Mouse (Mus musculus) midbrain, postnatal 0 days (tissue): ENCODE measurements around the gene Crispld2. TPM values are rescaled to one million over a fixed set of nuclear protein-coding genes. Genes with fewer than 3 reads are reported as not detected.

Experiments
- ATAC-seq: fragments of 200-750 bp; cut with Nextera tagmentation; 2 replicates; pipeline ENCODE4 v1.8.0; 2017; ENCODE audit warnings: moderate number of reproducible peaks, mild to moderate bottlenecking, moderate TSS enrichment, moderate library complexity; ENCODE audit not compliant: low FRiP score
- DNase-seq: peaks from one replicate; pipeline ENCODE4 v3.0.0-alpha.2; 2015; ENCODE audit warnings: low spot score
- H3K27ac ChIP-seq: fragments of 300-500 bp; sonication (generic); 2 replicates; pipeline ENCODE4 v1.5.1; 2014; ENCODE audit warnings: low read depth, mild to moderate bottlenecking, low read length, mixed read lengths
- H3K27me3 ChIP-seq: fragments of 300-500 bp; sonication (generic); 2 replicates; pipeline ENCODE4 v1.6.1; 2014; ENCODE audit warnings: low read length, control low read depth, mixed read lengths; ENCODE audit not compliant: insufficient read depth
- H3K36me3 ChIP-seq: fragments of 300-500 bp; sonication (generic); 2 replicates; pipeline ENCODE4 v1.6.1; 2014; ENCODE audit warnings: low read length, control low read depth, mixed read lengths; ENCODE audit not compliant: insufficient read depth
- H3K4me1 ChIP-seq: fragments of 300-500 bp; sonication (generic); 2 replicates; pipeline ENCODE4 v1.6.1; 2014; ENCODE audit warnings: mild to moderate bottlenecking, control low read depth, antibody characterized with exemption, low read length, mixed read lengths; ENCODE audit not compliant: insufficient read depth
- H3K4me2 ChIP-seq: fragments of 300-500 bp; sonication (generic); 2 replicates; pipeline ENCODE4 v1.6.1; 2014; ENCODE audit warnings: low read depth, mild to moderate bottlenecking, low read length, mixed read lengths; ENCODE audit not compliant: poor library complexity, severe bottlenecking
- H3K4me3 ChIP-seq: fragments of 300-500 bp; sonication (generic); 2 replicates; pipeline ENCODE4 v1.5.1; 2014; ENCODE audit warnings: low read depth, mild to moderate bottlenecking, low read length, moderate library complexity
- H3K9ac ChIP-seq: fragments of 300-500 bp; sonication (generic); replicated peaks from 2 replicates; pipeline ENCODE4 v1.6.1; 2014; ENCODE audit warnings: mild to moderate bottlenecking, low read length, moderate library complexity, mixed read lengths; ENCODE audit not compliant: poor library complexity, severe bottlenecking
- H3K9me3 ChIP-seq: fragments of 300-500 bp; sonication (generic); 2 replicates; pipeline ENCODE4 v1.6.1; 2016; ENCODE audit warnings: low read length, control low read depth
- CTCF ChIP-seq: IDR thresholded peaks from 2 replicates; pipeline ENCODE4 v1.5.1; 2016; ENCODE audit warnings: antibody characterized with exemption, mild to moderate bottlenecking
- WGBS: fragments of 180-500 bp; shearing (Covaris S2); extraction: QIAGEN DNeasy Blood & Tissue Kit; methylation state at CpG from one replicate; pipeline ENCODE4 v1.1.7; 2014; 5-methylcytosine and 5-hydroxymethylcytosine counted together
- polyA plus RNA-seq: library from polyadenylated mRNA; unstranded; fragments of >200 nt; fragmentation: Nextera tagmentation; extraction: Ambion mirVana; gene quantifications from 2 replicates; pipeline ENCODE4 v1.2.1, GENCODE M21; 2015
- total RNA-seq: library from RNA; depleted of rRNA; stranded (reverse); fragments of >200 nt; gene quantifications from 2 replicates; pipeline ENCODE4 v1.2.3, GENCODE M21; 2014

Gene Crispld2
- total and polyA plus RNA-seq, 2 experiments from 2014 or later = 4.1 to 5.3 TPM

DNA sequence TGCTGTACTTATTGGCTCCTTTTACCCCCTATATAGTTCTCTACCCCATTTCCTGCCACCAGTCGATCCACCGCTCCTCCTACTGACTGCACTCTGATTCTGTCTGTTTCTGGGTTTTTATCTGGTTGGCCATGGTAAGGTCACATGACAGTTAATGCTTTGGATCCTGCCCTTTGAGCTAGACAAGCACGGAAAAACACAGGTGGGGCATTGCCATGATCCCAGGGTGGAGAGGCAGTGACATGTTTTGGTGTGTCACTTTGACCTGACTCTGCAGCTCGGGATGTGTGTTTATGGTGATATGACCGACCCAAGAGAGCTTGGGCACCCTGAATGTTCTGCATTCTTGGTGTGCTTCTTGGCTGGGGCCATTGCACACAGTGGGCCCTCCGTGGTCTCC is 17.0 kb downstream of the Crispld2 start:
- WGBS = 76% methylated on average over 6 of the region's 6 CpGs
- H3K9me3 ChIP-seq = no peaks in the 10 kb centered on the region
- no peaks in the 10 kb centered on the region for H3K36me3 ChIP-seq
- no peak overlapping the region for H3K9ac ChIP-seq
- no peak overlapping the region for H3K4me3 ChIP-seq
- peaks cover 4% of the 10 kb centered on the region; the same call in 1 of the 2 replicates for H3K4me1 ChIP-seq
- no peak for DNase-seq
- ATAC-seq = no peak
- no peak overlapping the region for H3K27ac ChIP-seq
- H3K4me2 ChIP-seq = no peak overlapping the region
- H3K27me3 ChIP-seq = no peaks in the 10 kb centered on the region
- no peak for TF ChIP-seq CTCF

DNA sequence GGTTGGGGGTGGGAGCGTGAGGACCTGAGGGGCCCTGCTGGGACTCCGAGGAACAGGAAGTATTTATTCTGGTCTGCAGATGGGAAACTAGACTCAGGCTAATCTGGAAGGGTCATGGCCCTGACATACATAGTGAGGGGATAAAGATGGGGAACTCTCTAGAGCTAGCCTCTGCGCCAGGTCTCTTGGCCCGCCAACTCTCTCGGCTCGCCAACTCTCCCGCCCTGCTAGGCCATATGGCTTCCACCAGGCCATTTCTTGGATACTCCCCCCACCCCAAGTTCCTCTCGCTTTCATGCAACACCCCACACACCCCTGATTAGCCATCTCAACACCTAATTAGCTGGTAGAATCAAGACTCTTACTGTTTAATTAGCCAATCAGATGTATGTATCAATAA is 20.3 kb downstream of the Crispld2 start:
- no peak overlapping the region for H3K27ac ChIP-seq
- ATAC-seq (no peak), DNase-seq (no peak)
- H3K4me2 ChIP-seq = no peak overlapping the region
- no peak overlapping the region for H3K4me3 ChIP-seq
- TF ChIP-seq CTCF = no peak
- H3K36me3 ChIP-seq = no peaks in the 10 kb centered on the region
- H3K4me1 ChIP-seq = no peaks in the 10 kb centered on the region
- no peak overlapping the region for H3K9ac ChIP-seq
- 87% methylated on average over 8 of the region's 8 CpGs for WGBS
- H3K27me3 ChIP-seq = no peaks in the 10 kb centered on the region
- no peaks in the 10 kb centered on the region for H3K9me3 ChIP-seq

DNA sequence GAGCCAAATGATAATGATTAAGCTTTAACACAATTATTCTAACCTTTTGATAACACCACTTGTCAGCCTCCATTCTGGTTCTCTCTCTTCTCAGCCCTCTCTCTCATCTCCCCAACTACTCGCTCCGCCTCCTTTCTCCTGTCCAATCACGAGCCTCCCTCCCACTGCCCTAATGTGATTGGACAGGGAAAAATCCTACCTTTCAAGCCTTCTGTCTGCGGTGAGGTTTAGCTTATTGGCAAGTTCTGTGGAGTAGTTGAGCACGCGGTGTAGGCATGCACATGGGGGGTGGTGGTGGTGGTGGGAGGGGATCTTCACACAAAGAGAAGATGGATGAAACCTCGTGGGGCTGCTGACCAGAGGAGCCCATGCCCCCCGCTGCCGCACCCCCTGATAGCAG is 20.7 kb downstream of the Crispld2 start:
- H3K9ac ChIP-seq = no peak overlapping the region
- H3K4me3 ChIP-seq = no peak overlapping the region
- no peak for ATAC-seq
- no peak overlapping the region for H3K4me2 ChIP-seq
- H3K36me3 ChIP-seq = no peaks in the 10 kb centered on the region
- no peak for TF ChIP-seq CTCF
- no peaks in the 10 kb centered on the region for H3K4me1 ChIP-seq
- H3K27ac ChIP-seq = no peak overlapping the region
- WGBS = 39% methylated on average over 9 of the region's 9 CpGs
- H3K9me3 ChIP-seq = no peaks in the 10 kb centered on the region
- peak; percentile 25 for DNase-seq
- no peaks in the 10 kb centered on the region for H3K27me3 ChIP-seq

DNA sequence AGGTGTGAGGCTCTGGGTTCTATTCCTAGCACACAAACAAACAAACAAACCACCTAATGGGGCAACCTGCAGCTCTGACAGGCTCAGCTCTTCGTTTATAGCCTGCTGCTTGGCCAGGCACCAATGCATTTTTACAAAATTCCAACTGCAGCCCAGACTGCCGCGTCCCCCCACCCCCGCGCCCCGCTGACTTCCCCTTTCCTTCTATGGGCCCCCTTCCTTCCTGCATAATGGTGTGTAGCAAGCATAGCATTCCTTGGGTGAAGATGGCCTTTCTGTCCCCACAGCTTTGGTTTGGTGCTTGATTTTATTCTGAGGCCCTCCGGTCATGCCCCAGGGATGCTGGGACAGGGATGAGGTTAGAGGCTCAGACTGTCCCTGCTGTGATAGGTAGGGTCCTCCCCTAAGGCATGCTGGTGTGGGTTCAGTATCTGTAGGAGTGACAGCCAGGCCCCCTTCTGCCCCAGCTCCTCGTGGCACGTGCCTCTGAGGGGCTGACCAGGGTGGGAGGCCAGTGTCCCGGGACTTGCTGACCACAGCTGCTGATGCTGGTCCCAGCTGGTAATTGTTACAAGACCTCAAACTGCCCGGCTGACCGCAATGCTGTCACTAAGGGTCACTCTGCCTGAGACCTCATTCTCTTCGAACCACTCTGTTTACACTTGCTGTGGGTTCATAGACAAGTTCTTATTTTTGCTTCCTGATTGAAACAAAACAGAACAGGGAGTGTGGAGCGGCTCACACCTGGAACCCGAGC is 22.2 kb downstream of the Crispld2 start:
- no peak for TF ChIP-seq CTCF
- Histone ChIP-seq H3K4me3 (no peak overlapping the region), H3K9ac (no peak overlapping the region), H3K27ac (no peak overlapping the region), H3K4me2 (no peak overlapping the region), H3K27me3 (no peaks in the 10 kb centered on the region), H3K4me1 (no peaks in the 10 kb centered on the region), H3K36me3 (no peaks in the 10 kb centered on the region), H3K9me3 (no peaks in the 10 kb centered on the region)
- ATAC-seq (no peak), DNase-seq (no peak)
- WGBS = 76% methylated on average over 15 of the region's 15 CpGs

DNA sequence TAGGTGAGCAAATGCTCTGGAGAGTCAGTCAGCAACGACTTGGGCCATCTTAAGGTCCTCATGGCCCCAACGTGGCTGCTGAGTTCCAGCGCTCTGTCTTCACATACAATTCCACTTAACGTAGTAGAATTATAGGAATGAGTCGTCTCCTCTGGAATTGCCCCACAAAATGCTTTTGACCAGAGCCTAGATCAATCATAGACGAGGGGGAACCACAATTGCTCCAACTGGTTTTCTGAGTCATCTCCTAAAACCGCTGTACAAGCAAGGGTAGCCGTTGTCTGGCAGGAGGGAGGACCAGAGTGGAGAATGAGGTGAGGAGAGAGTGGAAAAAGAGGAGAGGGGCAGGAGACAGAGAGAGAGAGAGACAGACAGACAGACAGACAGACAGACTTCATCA is 23.7 kb downstream of the Crispld2 start:
- DNase-seq = no peak
- Histone ChIP-seq H3K27me3 (no peaks in the 10 kb centered on the region), H3K4me2 (no peak overlapping the region), H3K9ac (no peak overlapping the region), H3K27ac (no peak overlapping the region), H3K4me1 (no peaks in the 10 kb centered on the region), H3K36me3 (no peaks in the 10 kb centered on the region), H3K4me3 (no peak overlapping the region), H3K9me3 (no peaks in the 10 kb centered on the region)
- TF ChIP-seq CTCF = no peak
- ATAC-seq = no peak
- WGBS = 88% methylated on average over 8 of the region's 8 CpGs

DNA sequence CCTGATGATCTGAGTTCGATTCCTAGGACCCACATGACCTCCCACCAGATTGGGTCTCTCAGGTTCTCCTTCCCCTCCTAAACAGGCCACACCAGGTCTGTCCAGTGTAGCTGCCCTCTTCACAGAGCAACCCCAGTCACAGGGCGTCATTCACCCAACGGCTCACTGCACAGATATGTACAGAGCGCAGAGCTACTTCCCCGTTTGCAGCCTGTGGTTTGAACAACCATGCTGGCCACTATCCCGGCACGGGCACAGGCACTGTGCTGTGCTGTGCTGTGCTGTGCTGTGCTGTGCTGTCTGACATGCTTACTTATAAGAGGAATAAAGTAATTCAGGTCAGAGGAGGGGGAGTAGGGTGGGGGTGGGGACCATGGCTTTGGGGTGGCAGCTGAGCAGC is 24.2 kb downstream of the Crispld2 start:
- ATAC-seq (no peak), DNase-seq (no peak)
- H3K27me3 ChIP-seq = no peaks in the 10 kb centered on the region
- no peak overlapping the region for H3K4me3 ChIP-seq
- no peaks in the 10 kb centered on the region for H3K4me1 ChIP-seq
- H3K9ac ChIP-seq = no peak overlapping the region
- no peaks in the 10 kb centered on the region for H3K36me3 ChIP-seq
- no peak overlapping the region for H3K27ac ChIP-seq
- H3K9me3 ChIP-seq = no peaks in the 10 kb centered on the region
- 81% methylated on average over 7 of the region's 7 CpGs for WGBS
- no peak overlapping the region for H3K4me2 ChIP-seq
- no peak for TF ChIP-seq CTCF
